In genomic region chr15:5152171-5152570, GRCm38 (mm10) we compare ENCODE assay signal across 18 mouse cellular contexts. TPM values are rescaled to one million over a fixed set of nuclear protein-coding genes. Genes with fewer than 3 reads are reported as not detected.
DNase-seq lines count a peak whose midpoint lies in the region; TF ChIP-seq lines count a peak whose summit lies in the region.
"Had no signal": no experiment of that assay in that cellular context is flagged by ENCODE, and none has a peak within 500 bp of the region (broad histone marks: within the 10 kb centered on the region; RNA-seq: fewer than 3 reads in every experiment).

No protein-coding gene starts in this region.

- H3K4me3 ChIP-seq in ES-Bruce4 (ENCODE audit: low read depth, low read length), result no peak overlapping the region
- H3K4me3 ChIP-seq in ES-E14 (ENCODE audit: insufficient read depth in 1 of 2, low read depth in 1 of 2, low read length in 2 of 2, poor library complexity in 1 of 2, severe bottlenecking in 1 of 2), result peak overlapping the region; percentile 20 to 22; a peak in 2 of 4 replicates
- H3K4me3 ChIP-seq: embryonic facial prominence, embryonic 10.5 days; embryonic facial prominence, embryonic 12.5 days; forebrain, embryonic 13.5 days had no signal

- DNase-seq in ES-E14 (ENCODE audit: low read depth, low spot score) (no peak), ZHBTc4 (ENCODE audit: low read depth, low spot score) (peak; percentile 51)
- no peak for DNase-seq in gastrocnemius, postnatal 25 days
- no peak for DNase-seq in right cerebral cortex, postnatal 25 days
- no peak for DNase-seq in embryo, embryonic 11 days
- DNase-seq: adrenal gland, adult 2 months; adrenal gland, postnatal 10 days; adrenal gland, postnatal 25 days; cerebellum, adult 11 months; cerebellum, adult 18-20 months; cerebellum, adult 8-10 months; cerebellum, adult 9-11 months; cerebellum, postnatal 14 days; cerebellum, postnatal 36 days had no signal

- in situ Hi-C loops in ES-E14 (cut with MboI; ENCODE audit: low sequenced_read_pairs in 2 of 2, unreplicated experiment in 2 of 2), result no loop called here

- peak overlapping the region; percentile 39 for H3K27ac ChIP-seq in ES-Bruce4 (ENCODE audit: insufficient read depth, low read length)
- H3K27ac ChIP-seq in ES-E14 (ENCODE audit: insufficient read depth, low read depth, low read length, poor library complexity, severe bottlenecking), result no peak overlapping the region; the same call in 1 of the 2 replicates
- H3K27ac ChIP-seq: embryonic facial prominence, embryonic 10.5 days; embryonic facial prominence, embryonic 12.5 days; forebrain, embryonic 13.5 days had no signal

- TF ChIP-seq POLR2A in ES-Bruce4 (IDR thresholded peaks at IDR 0.05; ENCODE audit: insufficient read depth, low read length), result no peak

- no peak for TF ChIP-seq EP300 in ES-Bruce4 (IDR thresholded peaks at IDR 0.05; ENCODE audit: insufficient read depth, low read depth, low read length)

- H3K4me1 ChIP-seq in ES-Bruce4 (ENCODE audit: control insufficient read depth, insufficient read depth, low read length), result no peaks in the 10 kb centered on the region
- H3K4me1 ChIP-seq in ES-E14 (ENCODE audit: control insufficient read depth in 2 of 2, insufficient read depth in 2 of 2, low read length in 2 of 2, poor library complexity in 1 of 2), result peaks cover 4% of the 10 kb centered on the region in 2 experiments

- TF ChIP-seq CTCF in ES-Bruce4 (IDR thresholded peaks at IDR 0.05; ENCODE audit: low read depth, low read length), result no peak

- H3K9ac ChIP-seq in ES-Bruce4 (ENCODE audit: low read depth, poor library complexity, severe bottlenecking) (peak overlapping the region; percentile 9; the same call in 1 of the 2 replicates), ES-E14 (ENCODE audit: insufficient read depth, low read depth, low read length, poor library complexity, severe bottlenecking) (peak overlapping the region; percentile 7; the same call in 1 of the 2 replicates)
- H3K9ac ChIP-seq: embryonic facial prominence, embryonic 12.5 days; forebrain, embryonic 13.5 days had no signal

- no peaks in the 10 kb centered on the region for H3K9me3 ChIP-seq in ES-Bruce4 (replicated peaks; ENCODE audit: control insufficient read depth, insufficient read depth, low read length, poor library complexity, severe bottlenecking)
- no peaks in the 10 kb centered on the region for H3K9me3 ChIP-seq in ES-E14 (ENCODE audit: control insufficient read depth, insufficient read depth, low read depth, low read length)
- H3K9me3 ChIP-seq: embryonic facial prominence, embryonic 10.5 days; embryonic facial prominence, embryonic 12.5 days; forebrain, embryonic 13.5 days had no signal

- H3K36me3 ChIP-seq in ES-Bruce4 (ENCODE audit: control insufficient read depth, insufficient read depth, low read length, poor library complexity, severe bottlenecking) (no peaks in the 10 kb centered on the region), ES-E14 (ENCODE audit: control insufficient read depth, insufficient read depth, low read length, poor library complexity, severe bottlenecking) (no peaks in the 10 kb centered on the region)
- H3K36me3 ChIP-seq: embryonic facial prominence, embryonic 10.5 days; embryonic facial prominence, embryonic 12.5 days had no signal

- no peaks in the 10 kb centered on the region for H3K27me3 ChIP-seq in ES-Bruce4 (ENCODE audit: control insufficient read depth, insufficient read depth, low read length, poor library complexity, severe bottlenecking)
- H3K27me3 ChIP-seq: embryonic facial prominence, embryonic 12.5 days; forebrain, embryonic 13.5 days had no signal

TF ChIP-seq in ES-E14, 5 proteins besides CTCF, POLR2A, EP300 and RAD21:
- TF ChIP-seq MAFK (IDR thresholded peaks at IDR 0.05; ENCODE audit: insufficient read depth, low read depth, low read length) (no peak), HCFC1 (IDR thresholded peaks at IDR 0.05; ENCODE audit: borderline replicate concordance, insufficient read depth, low read length) (no peak), CHD2 (IDR thresholded peaks at IDR 0.05; ENCODE audit: low read depth, low read length) (no peak), ZC3H11A (IDR thresholded peaks at IDR 0.05; ENCODE audit: borderline replicate concordance, low read depth, low read length) (no peak)

RNA-seq across cellular contexts. Expression of gene Prkaa1, which starts 8.5 kb away (rescaled TPM):
- polyA plus RNA-seq in ES-Bruce4 (2011; ENCODE audit: insufficient read depth, insufficient read length, low read depth, missing spikeins), result 24.6 and 26.0 TPM in 2 replicates
- 9.7 and 12.9 TPM in 2 replicates for total RNA-seq in ES-E14 (2012; rRNA removed)
- total RNA-seq in gastrocnemius, postnatal 25 days (2021), result 10 to 100 TPM; 11.5 to 11.6 TPM

RNA-seq across cellular contexts. Expression of gene Ttc33, which starts 33.2 kb away (rescaled TPM):
- polyA plus RNA-seq in ES-Bruce4 (2011; ENCODE audit: insufficient read depth, insufficient read length, low read depth, missing spikeins), result 22.8 and 29.6 TPM in 2 replicates
- 24.2 and 25.2 TPM in 2 replicates for total RNA-seq in ES-E14 (2012; rRNA removed)
- 10 to 100 TPM; 39.3 to 48.5 TPM for total RNA-seq in gastrocnemius, postnatal 25 days (2021)

RNA-seq across cellular contexts. Expression of gene Rpl37, which starts 35.7 kb away (rescaled TPM):
- 685 and 750 TPM in 2 replicates for polyA plus RNA-seq in ES-Bruce4 (2011; ENCODE audit: insufficient read depth, insufficient read length, low read depth, missing spikeins)
- 1,373 and 1,829 TPM in 2 replicates for total RNA-seq in ES-E14 (2012; rRNA removed)
- total RNA-seq in gastrocnemius, postnatal 25 days (2021), result 100 to 1,000 TPM; 168 to 176 TPM

RNA-seq across cellular contexts. Expression of gene Card6, which starts 43.8 kb away (rescaled TPM):
- 0.67 and 0.82 TPM in 2 replicates for polyA plus RNA-seq in ES-Bruce4 (2011; ENCODE audit: insufficient read depth, insufficient read length, low read depth, missing spikeins)
- total RNA-seq in ES-E14 (2012; rRNA removed), result 0.18 and 0.37 TPM in 2 replicates
- 1 to 10 TPM; 1.9 to 2.1 TPM for total RNA-seq in gastrocnemius, postnatal 25 days (2021)
